Mouse (Mus musculus): ENCODE measurements at regions not wholly inside any gene's neighbourhood (a gene's known extent, or its start where the extent isn't known, plus 50 kb on each side); places are given as distances from the start of the nearest gene placed in this dataset.

DNA sequence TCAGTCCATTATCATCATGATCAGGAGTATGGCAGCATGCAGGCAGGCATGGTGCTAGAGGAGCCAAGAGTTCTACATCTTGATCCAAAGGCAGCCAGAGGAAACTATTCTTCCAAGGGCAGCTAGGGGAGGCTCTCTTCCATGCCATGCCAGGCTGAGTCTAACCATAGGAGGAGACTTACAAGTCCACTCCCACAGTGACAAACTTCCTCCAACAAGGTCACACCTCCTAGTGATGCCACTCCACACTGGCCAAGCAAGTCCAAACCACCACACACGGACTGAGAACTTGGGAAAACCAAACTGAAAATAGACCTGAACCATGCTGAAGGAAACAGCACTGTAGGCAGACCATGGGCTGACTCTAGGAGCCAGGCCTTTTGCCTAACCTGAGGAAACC, 197.4 kb downstream of the Prex1 start:
- TF ChIP-seq CTCF (IDR thresholded peaks at IDR 0.05; ENCODE audit: low read depth) = peak; percentile 37; the same call in 1 of the 2 replicates
- no peak for TF ChIP-seq EP300 (IDR thresholded peaks at IDR 0.05; ENCODE audit: low read depth)

Measured in liver, postnatal 0 days (tissue).